Mouse (Mus musculus) ovary, adult 18-20 months (tissue): ENCODE measurements around the gene Hist1h2af.
"Not testable (repeated sequence)": the region's sequence is repeated elsewhere in the genome, so short reads cannot be mapped to it uniquely, and the experiment has no call there.

Experiments used
- DNase-seq: peaks from one replicate; pipeline ENCODE4 v3.0.0; 2022; ENCODE audit warnings: low spot score, mixed read lengths

The Hist1h2af gene

GRCm38 (mm10) chr13:23535137-23536075 lies 1.7 kb downstream of the Hist1h2af start, which contains the start of gene Hist1h3g:
TSS of gene Hist1h3g (plus strand) at chr13:23535422.
- DNase-seq = peak; percentile 83

GRCm38 (mm10) chr13:23536076-23536822 lies 2.5 kb downstream of the Hist1h2af start:
- DNase-seq = no peak

GRCm38 (mm10) chr13:23537006-23537710 lies 3.5 kb downstream of the Hist1h2af start:
- DNase-seq = no peak

- DNase-seq = no peak
These were observed 4.5 kb downstream of the Hist1h2af start for GRCm38 (mm10) chr13:23538249-23538648.

- DNase-seq = not testable (repeated sequence)
These were observed 6.1 kb downstream of the Hist1h2af start for GRCm38 (mm10) chr13:23539821-23540220.

GRCm38 (mm10) chr13:23541497-23541896 lies 7.8 kb downstream of the Hist1h2af start:
- no peak for DNase-seq

- not testable (repeated sequence) for DNase-seq
These were observed 8.7 kb downstream of the Hist1h2af start for GRCm38 (mm10) chr13:23542225-23542980.

GRCm38 (mm10) chr13:23542999-23543607 lies 9.4 kb downstream of the Hist1h2af start, which contains the start of gene Hist1h2bh:
TSS of gene Hist1h2bh (minus strand) at chr13:23543392.
- peak; percentile 73 for DNase-seq

- DNase-seq = peak; percentile 55
These were observed 10.5 kb downstream of the Hist1h2af start, which contains the start of gene Hist1h3f for GRCm38 (mm10) chr13:23543965-23544786. TSS of gene Hist1h3f (plus strand) at chr13:23544052.

- not testable (repeated sequence) for DNase-seq
These were observed 11.0 kb downstream of the Hist1h2af start for GRCm38 (mm10) chr13:23544787-23545120.

GRCm38 (mm10) chr13:23546694-23547093 lies 13.0 kb downstream of the Hist1h2af start:
- DNase-seq = no peak

- DNase-seq = no peak
These were observed 17.0 kb downstream of the Hist1h2af start for GRCm38 (mm10) chr13:23550761-23551145.

GRCm38 (mm10) chr13:23551146-23551834 lies 17.6 kb downstream of the Hist1h2af start, which contains the start of gene Hist1h4f:
TSS of gene Hist1h4f (minus strand) at chr13:23551648.
- DNase-seq = peak; percentile 82

- no peak for DNase-seq
These were observed 18.5 kb downstream of the Hist1h2af start for GRCm38 (mm10) chr13:23551931-23552914.

GRCm38 (mm10) chr13:23552962-23553361 lies 19.3 kb downstream of the Hist1h2af start, which contains the start of gene Hist1h1d:
TSS of gene Hist1h1d (plus strand) at chr13:23553262.
- DNase-seq = no peak

GRCm38 (mm10) chr13:23554393-23554792 lies 20.7 kb downstream of the Hist1h2af start:
- no peak for DNase-seq

- peak; percentile 72 for DNase-seq
These were observed 21.5 kb downstream of the Hist1h2af start for GRCm38 (mm10) chr13:23554925-23555838.
